Mouse (Mus musculus) intestine, postnatal 0 days (tissue): ENCODE data around the gene Trmt1. TPM values are rescaled to one million over a fixed set of nuclear protein-coding genes. Genes with fewer than 3 reads are reported as not detected.

Source experiments
- ATAC-seq: fragments of 200-750 bp; cut with Nextera tagmentation; 2 replicates; pipeline ENCODE4 v1.8.0; 2017; ENCODE audit warnings: mild to moderate bottlenecking, moderate TSS enrichment, moderate library complexity
- H3K27ac ChIP-seq: fragments of 300-500 bp; sonication (generic); 2 replicates; pipeline ENCODE4 v1.5.1; 2014; ENCODE audit warnings: mild to moderate bottlenecking, low read depth, low read length, moderate library complexity
- H3K27me3 ChIP-seq: fragments of 300-500 bp; sonication (generic); replicated peaks from 2 replicates; pipeline ENCODE4 v1.6.1; 2014; ENCODE audit warnings: low read length, mixed read lengths; ENCODE audit not compliant: control insufficient read depth, insufficient read depth
- H3K36me3 ChIP-seq: fragments of 300-500 bp; sonication (generic); 2 replicates; pipeline ENCODE4 v1.6.1; 2014; ENCODE audit warnings: mild to moderate bottlenecking, moderate library complexity; ENCODE audit not compliant: control insufficient read depth, insufficient read depth
- H3K4me1 ChIP-seq: fragments of 300-500 bp; sonication (generic); replicated peaks from 2 replicates; pipeline ENCODE4 v1.6.1; 2014; ENCODE audit warnings: antibody characterized with exemption, low read length, mixed read lengths; ENCODE audit not compliant: control insufficient read depth, insufficient read depth
- H3K4me2 ChIP-seq: fragments of 300-500 bp; sonication (generic); replicated peaks from 2 replicates; pipeline ENCODE4 v1.6.1; 2014; ENCODE audit warnings: low read depth, mild to moderate bottlenecking, moderate library complexity
- H3K4me3 ChIP-seq: fragments of 300-500 bp; sonication (generic); 2 replicates; pipeline ENCODE4 v1.5.1; 2014; ENCODE audit warnings: low read depth, low read length
- H3K9ac ChIP-seq: fragments of 300-500 bp; sonication (generic); 2 replicates; pipeline ENCODE4 v1.6.1; 2014; ENCODE audit warnings: mild to moderate bottlenecking, low read depth, low read length
- H3K9me3 ChIP-seq: fragments of 300-500 bp; sonication (generic); 2 replicates; pipeline ENCODE4 v1.6.1; 2016; ENCODE audit warnings: mixed run types; ENCODE audit not compliant: control insufficient read depth
- CTCF ChIP-seq: sonication (generic); IDR thresholded peaks from 2 replicates; pipeline ENCODE4 v1.5.1; 2016; ENCODE audit warnings: low read depth, mild to moderate bottlenecking, control low read depth, antibody characterized with exemption, moderate library complexity
- WGBS: fragments of 180-500 bp; shearing (Covaris S2); extraction: QIAGEN DNeasy Blood & Tissue Kit; methylation state at CpG from one replicate; pipeline ENCODE4 v1.1.7; 2014; 5-methylcytosine and 5-hydroxymethylcytosine counted together
- polyA plus RNA-seq: library from polyadenylated mRNA; unstranded; fragments of >200 nt; fragmentation: Nextera tagmentation; extraction: Ambion mirVana; gene quantifications from 2 replicates; pipeline ENCODE4 v1.2.1, GENCODE M21; 2015

The Trmt1 gene
- polyA plus RNA-seq, 1 experiment from 2014 or later = 22.3 TPM

- 80% methylated on average over 10 of the region's 10 CpGs for WGBS
- no peaks in the 10 kb centered on the region for H3K36me3 ChIP-seq
- TF ChIP-seq CTCF = no peak
- no peak overlapping the region for H3K27ac ChIP-seq
- H3K4me1 ChIP-seq = 0 out of 2 replicates have a peak, but pooled peaks cover 4% of the 10 kb centered on the region
- H3K9ac ChIP-seq = no peak overlapping the region
- no peak overlapping the region for H3K4me3 ChIP-seq
- peaks cover 17% of the 10 kb centered on the region for H3K27me3 ChIP-seq
- no peak overlapping the region for H3K4me2 ChIP-seq
- no peak for ATAC-seq
- H3K9me3 ChIP-seq = no peaks in the 10 kb centered on the region
These were observed 52.8 kb downstream of the Trmt1 start for GRCm38 (mm10) chr8:84738715-84739400.

DNA sequence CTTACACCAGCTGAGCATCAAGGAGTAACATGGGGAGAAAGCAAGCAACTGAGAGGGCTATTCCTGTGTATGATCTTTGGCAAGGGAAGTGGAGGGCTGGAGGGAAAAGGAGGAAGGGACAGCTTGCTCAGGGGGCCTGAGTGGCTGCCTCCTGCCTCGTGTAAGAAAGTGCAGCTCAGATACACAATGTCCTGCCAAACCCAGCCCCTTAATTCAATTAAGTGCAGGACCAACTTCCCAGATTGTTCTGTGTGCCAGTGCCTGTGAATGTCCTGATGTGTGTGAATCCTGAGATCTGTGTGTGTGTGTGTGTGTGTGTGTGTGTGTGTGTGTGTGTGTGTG lies 53.3 kb downstream of the Trmt1 start:
- Histone ChIP-seq H3K4me2 (no peak overlapping the region), H3K9ac (no peak overlapping the region), H3K27ac (no peak overlapping the region), H3K36me3 (no peaks in the 10 kb centered on the region), H3K9me3 (no peaks in the 10 kb centered on the region), H3K27me3 (peaks cover 17% of the 10 kb centered on the region), H3K4me1 (0 out of 2 replicates have a peak, but pooled peaks cover 4% of the 10 kb centered on the region), H3K4me3 (no peak overlapping the region)
- no peak for ATAC-seq
- WGBS = 31% methylated on average over 1 of the region's 1 CpGs
- no peak for TF ChIP-seq CTCF

- no peak for TF ChIP-seq CTCF
- no peaks in the 10 kb centered on the region for H3K9me3 ChIP-seq
- peaks cover 12% of the 10 kb centered on the region for H3K27me3 ChIP-seq
- no peaks in the 10 kb centered on the region for H3K36me3 ChIP-seq
- H3K4me3 ChIP-seq = no peak overlapping the region
- H3K27ac ChIP-seq = no peak overlapping the region
- H3K4me1 ChIP-seq = 0 out of 2 replicates have a peak, but pooled peaks cover 8% of the 10 kb centered on the region
- no peak overlapping the region for H3K9ac ChIP-seq
- H3K4me2 ChIP-seq = no peak overlapping the region
- no peak for ATAC-seq
- WGBS = 61% methylated on average over 13 of the region's 13 CpGs
These were observed 55.1 kb downstream of the Trmt1 start for GRCm38 (mm10) chr8:84740895-84741843.

GRCm38 (mm10) chr8:84742171-84743053 lies 56.3 kb downstream of the Trmt1 start:
- no peak for TF ChIP-seq CTCF
- Histone ChIP-seq H3K4me3 (no peak overlapping the region), H3K4me2 (peak overlapping the region; percentile 37), H3K9ac (no peak overlapping the region), H3K36me3 (no peaks in the 10 kb centered on the region), H3K9me3 (no peaks in the 10 kb centered on the region), H3K4me1 (0 out of 2 replicates have a peak, but pooled peaks cover 12% of the 10 kb centered on the region), H3K27me3 (peaks cover 4% of the 10 kb centered on the region), H3K27ac (no peak overlapping the region)
- peak; percentile 5; the same call in 1 of the 2 replicates for ATAC-seq
- 44% methylated on average over 32 of the region's 32 CpGs for WGBS

GRCm38 (mm10) chr8:84743054-84743415 lies 56.9 kb downstream of the Trmt1 start:
- no peak overlapping the region for H3K9ac ChIP-seq
- H3K4me2 ChIP-seq = peak overlapping the region; percentile 37
- no peak for TF ChIP-seq CTCF
- H3K9me3 ChIP-seq = no peaks in the 10 kb centered on the region
- H3K4me1 ChIP-seq = 0 out of 2 replicates have a peak, but pooled peaks cover 12% of the 10 kb centered on the region
- peaks cover 4% of the 10 kb centered on the region for H3K27me3 ChIP-seq
- peak overlapping the region; percentile 50; the same call in 1 of the 2 replicates for H3K27ac ChIP-seq
- ATAC-seq = peak; percentile 7; the same call in 1 of the 2 replicates
- 36% methylated on average over 10 of the region's 10 CpGs for WGBS
- H3K4me3 ChIP-seq = no peak overlapping the region
- H3K36me3 ChIP-seq = no peaks in the 10 kb centered on the region
